Mouse (Mus musculus) ES-E14 (cell line): ENCODE results near the gene Pgbd5. TPM values are rescaled to one million over a fixed set of nuclear protein-coding genes. Genes with fewer than 3 reads are reported as not detected.

Experiments
- DNase-seq: peaks from one replicate; pipeline ENCODE4 v3.0.0-alpha.2; 2013; ENCODE audit warnings: low read depth, low spot score
- H3K27ac ChIP-seq: 2 replicates; pipeline ENCODE4 v1.5.1; 2012; ENCODE audit warnings: low read depth, mild to moderate bottlenecking, low read length, moderate library complexity, mixed read lengths; ENCODE audit not compliant: poor library complexity, insufficient read depth, severe bottlenecking
- H3K36me3 ChIP-seq: 2 replicates; pipeline ENCODE4 v1.6.1; 2012; ENCODE audit warnings: mild to moderate bottlenecking, low read length, moderate library complexity, mixed read lengths; ENCODE audit not compliant: control insufficient read depth, poor library complexity, insufficient read depth, severe bottlenecking
- H3K4me1 ChIP-seq, 2 experiments: fragments of 150-350 bp in 1 of 2; sonication (generic) in 1 of 2; 2 replicates each; pipeline ENCODE4 v1.6.1; 2012; ENCODE audit warnings: low read length in 2 of 2, mild to moderate bottlenecking in 1 of 2, mixed read lengths in 1 of 2; ENCODE audit not compliant: control insufficient read depth in 2 of 2, insufficient read depth in 2 of 2, poor library complexity in 1 of 2
- H3K4me3 ChIP-seq, 2 experiments: fragments of 150-350 bp in 1 of 2; sonication (generic) in 1 of 2; 2 replicates each; pipeline ENCODE4 v1.5.1; 2012; ENCODE audit warnings: low read length in 2 of 2, low read depth in 1 of 2, mild to moderate bottlenecking in 1 of 2, mixed read lengths in 1 of 2; ENCODE audit not compliant: insufficient read depth in 1 of 2, poor library complexity in 1 of 2, severe bottlenecking in 1 of 2
- H3K9ac ChIP-seq: 2 replicates; pipeline ENCODE4 v1.6.1; 2012; ENCODE audit warnings: low read depth, mild to moderate bottlenecking, low read length, mixed read lengths; ENCODE audit not compliant: poor library complexity, insufficient read depth, severe bottlenecking
- H3K9me3 ChIP-seq: fragments of 150-350 bp; sonication (generic); 2 replicates; pipeline ENCODE4 v1.6.1; 2012; ENCODE audit warnings: low read depth, mild to moderate bottlenecking, low read length; ENCODE audit not compliant: control insufficient read depth, insufficient read depth
- CHD2 ChIP-seq: IDR thresholded peaks from 2 replicates; pipeline ENCODE4 v1.6.1; 2014; ENCODE audit warnings: mild to moderate bottlenecking, low read depth, low read length, inconsistent platforms
- HCFC1 ChIP-seq: IDR thresholded peaks from 2 replicates; pipeline ENCODE4 v1.6.1; 2012; ENCODE audit warnings: low read length, inconsistent platforms, borderline replicate concordance; ENCODE audit not compliant: insufficient read depth
- MAFK ChIP-seq: IDR thresholded peaks from 2 replicates; pipeline ENCODE4 v1.6.1; 2014; ENCODE audit warnings: mild to moderate bottlenecking, low read depth, low read length, inconsistent platforms; ENCODE audit not compliant: insufficient read depth
- ZC3H11A ChIP-seq: IDR thresholded peaks from 2 replicates; pipeline ENCODE4 v1.6.1; 2012; ENCODE audit warnings: low read depth, mild to moderate bottlenecking, inconsistent platforms, low read length, borderline replicate concordance
- ZNF384 ChIP-seq: IDR thresholded peaks from 2 replicates; pipeline ENCODE4 v1.6.1; 2012; ENCODE audit warnings: low read depth, low read length, inconsistent platforms
- in situ Hi-C, 2 experiments: fragments of 600-800 bp; cut with MboI; formaldehyde crosslinking; loops; one replicate each; pipeline ENCODE4 v1.15.1; 2025; ENCODE audit warnings: low sequenced_read_pairs in 2 of 2, inconsistent platforms in 1 of 2; ENCODE audit not compliant: unreplicated experiment in 2 of 2
- total RNA-seq: library from RNA; depleted of rRNA; stranded (reverse); fragments of 300-350 nt; gene quantifications from 2 replicates; pipeline ENCODE4 v1.2.3, GENCODE M21; 2012

Pgbd5 gene
- total RNA-seq, 1 experiment = 2.1 TPM

- peak; percentile 95 for TF ChIP-seq CHD2
- TF ChIP-seq HCFC1 = no peak
- Histone ChIP-seq H3K36me3 (no peaks in the 10 kb centered on the region; the same call in 1 of the 2 replicates), H3K4me1 (peaks cover 3 to 10% of the 10 kb centered on the region in 2 experiments; a peak in 3 of 4 replicates), H3K27ac (no peak overlapping the region), H3K9ac (no peak overlapping the region), H3K4me3 (no peak overlapping the region), H3K9me3 (no peaks in the 10 kb centered on the region)
- DNase-seq = no peak
- in situ Hi-C loops = no loop called here
Observed at GRCm38 (mm10) chr8:124415002-124415401, 24.5 kb downstream of the Pgbd5 start.

GRCm38 (mm10) chr8:124413244-124413965 lies 26.1 kb downstream of the Pgbd5 start:
- Histone ChIP-seq H3K27ac (no peak overlapping the region), H3K9me3 (no peaks in the 10 kb centered on the region), H3K4me1 (peaks cover 3 to 12% of the 10 kb centered on the region in 2 experiments; a peak in 3 of 4 replicates), H3K9ac (no peak overlapping the region), H3K4me3 (no peak overlapping the region), H3K36me3 (no peaks in the 10 kb centered on the region; the same call in 1 of the 2 replicates)
- TF ChIP-seq ZNF384 = no peak
- no peak for TF ChIP-seq ZC3H11A
- no peak for TF ChIP-seq CHD2
- TF ChIP-seq MAFK = no peak
- TF ChIP-seq HCFC1 = no peak
- in situ Hi-C loops = no loop called here
- DNase-seq = no peak

GRCm38 (mm10) chr8:124412496-124413243 lies 26.8 kb downstream of the Pgbd5 start:
- no peak overlapping the region for H3K27ac ChIP-seq
- no peak for DNase-seq
- H3K36me3 ChIP-seq = no peaks in the 10 kb centered on the region; the same call in 1 of the 2 replicates
- H3K9me3 ChIP-seq = no peaks in the 10 kb centered on the region
- no peak overlapping the region for H3K9ac ChIP-seq
- H3K4me3 ChIP-seq = no peak overlapping the region
- H3K4me1 ChIP-seq = peaks cover 3 to 12% of the 10 kb centered on the region in 2 experiments; a peak in 3 of 4 replicates
- no peak for TF ChIP-seq ZC3H11A
- no peak for TF ChIP-seq ZNF384
- TF ChIP-seq CHD2 = no peak
- no peak for TF ChIP-seq HCFC1
- no peak for TF ChIP-seq MAFK
- in situ Hi-C loops = no loop called here

GRCm38 (mm10) chr8:124404471-124405260 lies 34.8 kb downstream of the Pgbd5 start:
- in situ Hi-C loops = no loop called here

More at GRCm38 (mm10) chr8:124404471-124405260, 34.8 kb downstream of the Pgbd5 start:
- no peak for TF ChIP-seq ZNF384
- TF ChIP-seq MAFK = peak; percentile 70; the same call in 1 of the 2 replicates
- TF ChIP-seq ZC3H11A = no peak
- Histone ChIP-seq H3K36me3 (no peaks in the 10 kb centered on the region), H3K4me3 (no peak overlapping the region), H3K9ac (0 out of 2 replicates have a peak overlapping the region, but pooled peaks have one; percentile 11), H3K9me3 (no peaks in the 10 kb centered on the region), H3K4me1 (peaks cover 3 to 23% of the 10 kb centered on the region in 2 experiments; a peak in 3 of 4 replicates), H3K27ac (no peak overlapping the region)
- no peak for DNase-seq
